Mouse (Mus musculus) G1E-ER4 (cell line): Measurements from ENCODE around the gene Esp34. TPM values are rescaled to one million over a fixed set of nuclear protein-coding genes. Genes with fewer than 3 reads are reported as not detected.

Experiments used
- GATA1 ChIP-seq: IDR thresholded peaks from one replicate; pipeline ENCODE4 v1.8.0; 2012; ENCODE audit warnings: low read length, inconsistent platforms
- polyA plus RNA-seq: library from polyadenylated mRNA; stranded (reverse); fragments of >175 nt; gene quantifications from 2 replicates; pipeline ENCODE4 v1.2.3, GENCODE M21; 2012

The Esp34 gene
- not detected in 2 replicates for polyA plus RNA-seq

DNA sequence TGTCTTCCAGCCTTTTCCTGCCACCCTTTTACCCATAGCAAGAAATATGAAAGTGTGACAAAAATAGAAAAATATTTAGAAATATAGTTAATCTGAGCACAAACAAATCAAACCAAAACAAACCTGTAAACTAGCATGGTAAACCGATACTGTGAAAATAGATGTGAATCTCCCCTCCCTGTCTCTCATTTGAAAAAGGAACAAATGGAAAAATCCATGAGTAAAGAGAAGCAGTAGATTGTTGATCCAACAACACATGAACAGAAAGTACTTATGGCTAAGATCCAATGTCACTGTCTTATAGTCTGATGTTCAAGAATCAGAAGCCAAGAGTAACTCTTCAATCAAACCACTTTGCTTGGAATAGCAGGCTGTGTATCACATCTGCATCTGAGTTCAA lies at the start of gene Esp34:
Esp34 (plus strand) TSS at position 301 of the 400 bp plus-strand sequence.
- TF ChIP-seq GATA1 = no peak

DNA sequence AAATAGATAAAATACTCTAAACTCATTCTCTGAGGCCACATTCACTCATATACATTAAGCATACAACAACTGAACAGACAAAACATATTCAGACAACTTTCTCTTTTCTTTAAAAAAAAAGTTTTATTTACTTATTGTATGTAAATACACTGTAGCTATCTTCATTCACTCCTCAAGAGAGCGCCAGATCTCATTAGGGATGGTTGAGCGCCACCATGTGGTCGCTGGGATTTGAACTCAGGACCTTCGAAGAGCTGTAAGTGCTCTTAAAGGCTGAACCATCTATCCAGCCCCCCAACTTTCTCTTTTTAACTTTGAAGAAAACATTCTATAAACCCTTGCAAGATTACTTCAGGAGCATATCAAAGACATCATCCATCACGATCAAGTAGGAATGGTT lies 8.5 kb downstream of the Esp34 start:
- TF ChIP-seq GATA1 = no peak

Other genes starting within 250 kb of the Esp34 start
- gene Olfr137, start 246.6 kb upstream of the Esp34 start, polyA plus RNA-seq = not detected in 2 replicates
- gene Olfr136, start 224.4 kb upstream of the Esp34 start, polyA plus RNA-seq = not detected in 2 replicates
- not detected in 2 replicates for gene Esp36, start 134.0 kb upstream of the Esp34 start, polyA plus RNA-seq
- gene Esp31, start 85.3 kb downstream of the Esp34 start, polyA plus RNA-seq = not detected in 2 replicates